Mouse (Mus musculus): ENCODE data around the gene Vat1l.
A peak's percentile ranks its signal among the peaks of the same experiment; 100 is the strongest.

The Vat1l gene

GRCm38 (mm10) chr8:114205221-114205901 lies at the start of gene Vat1l:
Gene Vat1l (plus strand): TSS chr8:114205612.
- DNase-seq: no peak

- DNase-seq: no peak
Observed at GRCm38 (mm10) chr8:114158586-114158985, 46.8 kb upstream of the Vat1l start.

GRCm38 (mm10) chr8:114159666-114160065 lies 45.7 kb upstream of the Vat1l start:
- no peak for DNase-seq

- DNase-seq: no peak
Observed at GRCm38 (mm10) chr8:114163871-114164270, 41.5 kb upstream of the Vat1l start.

GRCm38 (mm10) chr8:114164444-114165096 lies 40.8 kb upstream of the Vat1l start:
- no peak for DNase-seq

GRCm38 (mm10) chr8:114165741-114166140 lies 39.7 kb upstream of the Vat1l start:
- no peak for DNase-seq

GRCm38 (mm10) chr8:114176721-114177120 lies 28.7 kb upstream of the Vat1l start:
- peak; percentile 3 for DNase-seq

GRCm38 (mm10) chr8:114193334-114193733 lies 12.1 kb upstream of the Vat1l start:
- no peak for DNase-seq

GRCm38 (mm10) chr8:114198990-114199389 lies 6.4 kb upstream of the Vat1l start:
- DNase-seq: no peak

GRCm38 (mm10) chr8:114206421-114206983 lies 1.1 kb downstream of the Vat1l start:
- DNase-seq: no peak

GRCm38 (mm10) chr8:114207026-114207425 lies 1.6 kb downstream of the Vat1l start:
- no peak for DNase-seq

- DNase-seq: no peak
Observed at GRCm38 (mm10) chr8:114220779-114221178, 15.4 kb downstream of the Vat1l start.

GRCm38 (mm10) chr8:114222001-114222400 lies 16.6 kb downstream of the Vat1l start:
- no peak for DNase-seq

- no peak for DNase-seq
Observed at GRCm38 (mm10) chr8:114224001-114224400, 18.6 kb downstream of the Vat1l start.

- no peak for DNase-seq
Observed at GRCm38 (mm10) chr8:114251321-114252065, 46.1 kb downstream of the Vat1l start.

- no peak for DNase-seq
Observed at GRCm38 (mm10) chr8:114258685-114259084, 53.3 kb downstream of the Vat1l start.

- no peak for DNase-seq
Observed at GRCm38 (mm10) chr8:114259713-114260355, 54.4 kb downstream of the Vat1l start.

GRCm38 (mm10) chr8:114262331-114262730 lies 56.9 kb downstream of the Vat1l start:
- no peak for DNase-seq

GRCm38 (mm10) chr8:114274558-114274957 lies 69.1 kb downstream of the Vat1l start:
- DNase-seq: no peak

GRCm38 (mm10) chr8:114281101-114281500 lies 75.7 kb downstream of the Vat1l start:
- no peak for DNase-seq

- no peak for DNase-seq
Observed at GRCm38 (mm10) chr8:114294889-114295748, 89.7 kb downstream of the Vat1l start.

- no peak for DNase-seq
Observed at GRCm38 (mm10) chr8:114295749-114296067, 90.3 kb downstream of the Vat1l start.

Measured in thymus, postnatal 25 days (tissue).